Mouse (Mus musculus): ENCODE data around the gene Relt.

Relt gene

GRCm38 (mm10) chr7:100862828-100863638, at the start of gene Relt:
Gene Relt, minus strand, starts transcription at chr7:100863446.
- in situ Hi-C loops (cut with MboI; ENCODE audit: low sequenced_read_pairs): no loop called here

DNA sequence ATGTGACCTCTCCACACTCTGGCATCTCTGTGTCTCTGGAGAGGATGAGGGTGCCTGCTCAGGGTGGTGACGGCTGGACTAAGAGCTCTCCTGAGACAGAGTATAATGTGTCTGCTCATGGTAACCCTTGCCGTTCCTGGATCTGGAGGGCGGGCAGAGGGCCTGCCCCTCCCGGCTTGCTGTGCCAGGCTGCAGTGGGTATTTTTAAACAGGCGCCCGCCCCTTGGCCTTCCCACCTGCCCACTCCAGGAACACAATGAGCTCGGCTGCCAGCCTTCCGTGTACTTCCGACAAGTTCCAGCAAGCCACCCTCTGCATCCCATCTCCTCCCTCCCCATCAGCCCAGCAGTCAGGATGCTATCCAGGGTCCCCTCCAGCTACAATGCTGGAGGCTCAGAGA, 48.5 kb upstream of the Relt start:
- in situ Hi-C loops (cut with MboI; ENCODE audit: low sequenced_read_pairs): no loop called here

GRCm38 (mm10) chr7:100911246-100911770, 48.1 kb upstream of the Relt start:
- in situ Hi-C loops (cut with MboI; ENCODE audit: low sequenced_read_pairs): no loop called here

- in situ Hi-C loops (cut with MboI; ENCODE audit: low sequenced_read_pairs): no loop called here
Measured at GRCm38 (mm10) chr7:100908567-100908966, 45.3 kb upstream of the Relt start.

DNA sequence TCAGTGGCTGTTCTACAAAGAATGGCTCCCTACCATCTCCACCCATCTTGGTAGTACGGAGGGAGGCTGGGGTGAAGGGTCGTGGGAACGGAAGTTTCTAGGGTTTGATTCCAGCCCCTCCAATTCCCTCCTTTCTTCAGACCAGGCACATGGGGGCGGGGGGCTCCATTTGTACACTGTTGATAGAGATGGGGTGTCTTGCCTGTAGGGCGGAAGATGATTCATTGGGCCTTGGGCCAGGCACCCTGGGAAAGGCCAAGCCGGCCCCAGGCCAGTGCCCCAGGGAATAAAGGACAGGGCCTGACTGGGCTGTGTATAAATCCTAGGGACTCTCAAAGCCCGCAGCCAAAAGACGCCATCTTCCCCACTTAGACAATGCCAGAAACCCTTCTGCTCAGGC, 44.8 kb upstream of the Relt start:
- in situ Hi-C loops (cut with MboI; ENCODE audit: low sequenced_read_pairs): no loop called here

- in situ Hi-C loops (cut with MboI; ENCODE audit: low sequenced_read_pairs): no loop called here
Measured at GRCm38 (mm10) chr7:100907231-100907630, 44.0 kb upstream of the Relt start.

- in situ Hi-C loops (cut with MboI; ENCODE audit: low sequenced_read_pairs): no loop called here
Measured at GRCm38 (mm10) chr7:100906029-100906789, 43.0 kb upstream of the Relt start.

DNA sequence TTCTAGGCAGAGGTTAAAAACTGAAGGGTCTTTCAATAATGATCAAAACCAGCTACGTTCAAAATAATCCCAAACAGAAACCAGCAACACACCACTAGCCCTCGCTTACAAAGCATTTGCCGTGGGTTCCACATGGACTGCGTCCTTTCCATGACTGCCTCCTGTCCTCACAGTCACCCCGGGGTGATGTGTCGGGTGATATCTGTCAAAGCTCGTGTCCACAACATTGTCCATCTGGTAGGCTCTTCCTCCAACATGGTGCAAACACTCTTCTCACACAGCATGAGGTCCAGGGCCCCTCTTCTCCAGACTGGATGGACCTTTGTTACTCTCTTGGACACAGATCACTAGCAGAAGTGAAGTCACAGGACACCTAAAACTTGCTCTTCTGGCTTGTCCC, 41.8 kb upstream of the Relt start:
- in situ Hi-C loops (cut with MboI; ENCODE audit: low sequenced_read_pairs): no loop called here

DNA sequence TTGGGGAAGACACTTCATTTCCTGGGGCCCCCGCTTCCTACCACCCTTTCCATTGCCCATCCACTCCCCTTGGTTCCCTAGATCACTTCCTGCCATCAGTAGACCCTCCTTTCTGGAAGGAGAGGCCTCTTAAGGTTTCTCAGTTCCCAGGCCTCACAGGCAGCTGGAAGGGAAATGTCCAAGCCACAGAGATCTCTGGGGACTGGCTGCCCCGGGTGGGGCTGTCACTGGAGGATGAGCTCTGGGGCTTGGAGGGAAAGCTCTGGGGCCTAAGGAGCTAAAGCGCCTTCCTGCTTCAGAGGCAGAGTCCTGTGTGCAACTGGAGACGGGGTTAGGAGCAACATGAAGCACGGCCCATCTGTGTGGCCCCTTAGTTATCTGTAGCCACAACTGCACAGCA, 41.4 kb upstream of the Relt start:
- in situ Hi-C loops (cut with MboI; ENCODE audit: low sequenced_read_pairs): no loop called here

GRCm38 (mm10) chr7:100902451-100903137, 39.3 kb upstream of the Relt start:
- in situ Hi-C loops (cut with MboI; ENCODE audit: low sequenced_read_pairs): no loop called here

GRCm38 (mm10) chr7:100897828-100898227, 34.6 kb upstream of the Relt start:
- in situ Hi-C loops (cut with MboI; ENCODE audit: low sequenced_read_pairs): no loop called here

GRCm38 (mm10) chr7:100894833-100895226, 31.6 kb upstream of the Relt start:
- in situ Hi-C loops (cut with MboI; ENCODE audit: low sequenced_read_pairs): no loop called here

DNA sequence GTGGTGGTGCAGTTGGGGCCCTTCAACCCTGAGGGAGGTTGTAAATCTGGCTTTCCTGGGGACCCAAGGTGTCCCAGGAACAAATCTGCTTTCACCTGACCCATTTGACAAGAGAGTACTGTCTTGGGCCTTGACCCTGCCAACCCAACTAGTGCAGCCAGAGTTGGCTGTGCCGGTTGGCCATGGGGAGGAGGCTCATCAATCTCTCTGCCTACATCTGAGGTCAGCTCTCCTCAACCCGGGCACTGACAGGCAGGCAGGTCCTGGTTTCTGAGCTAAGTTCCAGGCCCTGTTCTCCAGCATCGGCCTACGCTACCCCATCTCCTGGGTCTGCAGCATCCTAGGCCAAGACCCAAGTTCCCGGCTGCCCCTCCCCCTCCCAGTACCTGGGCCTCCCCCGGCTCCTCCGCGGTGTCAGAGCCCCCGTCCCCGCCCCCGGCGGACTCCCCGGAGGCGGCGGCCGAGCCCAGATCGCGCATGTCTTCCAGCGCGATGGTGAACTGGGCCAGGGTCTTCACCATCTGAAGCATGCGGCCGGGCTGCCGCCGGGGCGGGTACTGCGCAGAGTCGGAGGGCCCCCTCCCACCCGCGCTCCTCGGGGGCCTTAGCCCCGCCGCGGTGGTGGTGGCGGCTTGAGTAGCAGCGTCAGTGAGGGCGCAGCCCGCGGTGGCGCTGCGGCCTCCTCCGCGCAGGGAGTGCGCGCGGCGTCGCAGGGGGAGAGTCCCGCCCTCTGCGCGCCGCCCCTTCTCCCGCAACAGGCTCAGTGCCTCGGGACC, 31.0 kb upstream of the Relt start:
- in situ Hi-C loops (cut with MboI; ENCODE audit: low sequenced_read_pairs): no loop called here

DNA sequence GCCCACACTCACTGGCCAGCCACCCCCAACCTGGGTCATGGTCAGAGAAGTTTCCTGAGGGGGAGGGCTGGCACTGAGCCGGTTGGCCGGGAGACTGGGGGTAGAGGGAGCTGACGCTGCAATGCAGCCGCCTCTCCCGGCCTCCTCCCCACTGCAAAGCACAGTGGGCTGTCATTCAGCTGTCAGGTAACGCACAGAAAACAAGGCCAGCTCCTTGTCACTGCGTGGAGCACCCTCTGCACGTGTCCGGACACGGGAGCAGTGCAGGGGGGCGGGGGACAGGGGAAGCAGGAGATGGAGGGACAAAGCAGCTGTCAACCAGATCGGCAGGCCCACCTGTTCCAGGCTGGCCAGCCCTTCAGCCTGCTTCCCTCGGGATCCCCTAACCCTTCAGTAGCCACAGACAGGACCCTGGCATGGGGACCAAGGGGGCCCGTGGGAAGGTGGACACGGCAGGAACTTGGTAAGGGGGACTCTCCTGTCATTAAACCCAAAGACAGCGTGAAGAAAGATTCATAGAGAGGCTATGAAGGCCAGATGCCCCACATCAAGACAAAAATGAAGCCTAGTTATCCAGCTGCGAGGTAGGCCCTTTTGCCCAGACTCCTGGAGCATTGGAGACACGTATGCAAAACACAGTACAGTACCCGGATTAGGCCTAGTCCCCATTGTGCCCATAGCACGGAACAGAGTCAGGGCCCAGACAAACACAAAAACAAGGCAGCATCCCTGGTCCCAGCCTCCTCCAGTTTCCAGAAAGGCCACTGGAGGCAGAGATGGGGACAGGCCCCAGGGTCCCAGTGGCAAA, 30.2 kb upstream of the Relt start:
- in situ Hi-C loops (cut with MboI; ENCODE audit: low sequenced_read_pairs): no loop called here

DNA sequence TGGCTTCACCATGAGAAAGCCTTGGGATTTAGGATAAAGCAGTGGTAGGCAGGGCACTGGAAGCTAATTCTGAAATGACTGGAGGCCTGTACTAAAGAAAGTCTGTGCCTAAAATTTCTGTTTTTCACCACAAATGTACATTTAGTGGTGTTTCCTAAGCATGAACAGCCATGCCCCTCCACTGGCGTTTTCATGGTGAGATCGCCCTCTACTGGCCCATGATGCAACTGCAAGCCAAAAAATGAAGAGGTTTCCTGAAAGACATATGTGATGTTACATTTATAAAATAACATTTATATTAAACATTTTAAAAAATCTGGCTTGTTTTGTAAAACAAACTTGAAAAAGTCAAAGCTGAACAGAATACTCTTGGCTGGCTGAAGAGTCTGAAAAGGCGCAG, 23.3 kb upstream of the Relt start:
- in situ Hi-C loops (cut with MboI; ENCODE audit: low sequenced_read_pairs): no loop called here

- in situ Hi-C loops (cut with MboI; ENCODE audit: low sequenced_read_pairs): no loop called here
Measured at GRCm38 (mm10) chr7:100884460-100884859, 21.2 kb upstream of the Relt start.

DNA sequence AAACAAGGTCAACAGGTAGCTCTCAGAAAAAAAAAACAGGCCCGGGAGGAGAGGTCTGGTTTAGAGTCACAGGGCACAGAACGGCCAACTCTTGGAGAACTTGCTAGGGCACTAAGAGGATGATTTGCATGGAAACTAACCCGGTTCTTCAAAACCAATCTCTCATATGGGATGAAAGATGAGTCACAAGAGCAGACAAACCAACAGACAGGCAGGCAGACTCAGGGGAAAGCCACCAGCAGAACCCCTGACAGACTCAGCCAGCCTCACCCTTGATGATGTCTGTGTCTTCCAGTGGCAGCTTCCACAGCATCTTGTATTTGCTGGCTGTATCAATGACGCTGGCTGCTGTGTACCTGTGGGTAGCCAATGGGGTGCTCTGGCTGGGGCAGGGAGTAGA, 18.7 kb upstream of the Relt start:
- in situ Hi-C loops (cut with MboI; ENCODE audit: low sequenced_read_pairs): no loop called here

GRCm38 (mm10) chr7:100881531-100881930, 18.3 kb upstream of the Relt start:
- in situ Hi-C loops (cut with MboI; ENCODE audit: low sequenced_read_pairs): no loop called here

DNA sequence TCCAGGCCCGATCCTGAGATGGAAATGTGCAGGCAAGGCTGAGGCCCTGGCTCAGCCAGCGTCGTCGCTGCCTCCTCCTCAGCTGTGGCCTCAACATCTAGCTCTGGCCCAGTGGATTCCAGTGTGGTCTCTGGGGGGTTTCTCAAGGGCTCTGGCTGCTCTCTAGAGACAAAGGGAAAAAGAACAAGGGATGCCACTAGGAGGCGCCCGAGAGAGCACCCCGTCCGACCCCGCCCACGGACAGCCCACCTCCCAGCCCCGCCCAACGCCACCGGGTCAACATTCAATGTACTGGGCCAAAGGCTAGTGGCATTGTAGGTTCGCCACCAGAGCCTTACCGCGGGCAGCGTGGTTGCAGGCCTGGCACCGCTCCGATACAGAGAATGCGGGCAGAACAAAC, 16.3 kb upstream of the Relt start:
- in situ Hi-C loops (cut with MboI; ENCODE audit: low sequenced_read_pairs): no loop called here

DNA sequence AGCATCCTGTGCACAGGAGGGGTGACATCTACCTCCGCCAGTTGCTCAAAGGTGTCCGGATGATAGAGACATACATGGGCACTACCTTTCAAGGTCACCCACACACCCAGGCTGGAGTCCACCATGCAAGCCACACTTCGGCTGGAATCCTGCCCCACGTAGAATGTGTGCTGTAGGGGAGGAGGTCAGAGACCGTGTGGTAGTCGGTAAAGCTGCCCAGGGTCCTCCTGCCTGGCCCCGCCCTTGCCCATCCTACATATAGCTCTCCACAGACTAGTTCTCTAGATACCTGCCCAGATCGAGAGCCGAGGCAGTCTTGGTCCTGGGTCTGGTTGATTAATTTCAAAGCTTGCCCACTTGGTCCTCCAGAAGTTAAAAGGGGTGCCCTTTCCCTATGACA, 13.5 kb upstream of the Relt start:
- in situ Hi-C loops (cut with MboI; ENCODE audit: low sequenced_read_pairs): no loop called here
